Mouse (Mus musculus): ENCODE data around the gene Dzank1.
A peak's percentile ranks its signal among the peaks of the same experiment; 100 is the strongest.

Gene Dzank1

GRCm38 (mm10) chr2:144526981-144527820, at the start of gene Dzank1, which contains the start of gene Polr3f:
Gene Dzank1, minus strand, starts transcription at chr2:144527414.
Gene Polr3f, plus strand, starts transcription at chr2:144527718.
- DNase-seq, result peak; percentile 98

- DNase-seq, result peak; percentile 98
These were observed 28.8 kb upstream of the Dzank1 start, which contains the start of gene Sec23b for GRCm38 (mm10) chr2:144555820-144556552. Gene Sec23b, plus strand, starts transcription at chr2:144556229.

- no peak for DNase-seq
These were observed 28.1 kb upstream of the Dzank1 start for GRCm38 (mm10) chr2:144555286-144555819.

GRCm38 (mm10) chr2:144553905-144554304, 26.7 kb upstream of the Dzank1 start:
- DNase-seq, result no peak

GRCm38 (mm10) chr2:144550529-144550928, 23.3 kb upstream of the Dzank1 start, which contains the start of gene Rbbp9:
Gene Rbbp9, minus strand, starts transcription at chr2:144550869.
- peak; percentile 75 for DNase-seq

GRCm38 (mm10) chr2:144547559-144547958, 20.3 kb upstream of the Dzank1 start:
- no peak for DNase-seq

GRCm38 (mm10) chr2:144545481-144545880, 18.3 kb upstream of the Dzank1 start:
- no peak for DNase-seq

GRCm38 (mm10) chr2:144545061-144545460, 17.8 kb upstream of the Dzank1 start:
- DNase-seq, result no peak

- no peak for DNase-seq
These were observed 17.4 kb upstream of the Dzank1 start for GRCm38 (mm10) chr2:144544630-144545029.

GRCm38 (mm10) chr2:144543670-144544069, 16.5 kb upstream of the Dzank1 start:
- DNase-seq, result no peak

- DNase-seq, result no peak
These were observed 14.0 kb upstream of the Dzank1 start for GRCm38 (mm10) chr2:144541246-144541645.

GRCm38 (mm10) chr2:144537123-144537522, 9.9 kb upstream of the Dzank1 start:
- DNase-seq, result no peak

- no peak for DNase-seq
These were observed 584 bp upstream of the Dzank1 start for GRCm38 (mm10) chr2:144527821-144528174.

GRCm38 (mm10) chr2:144525856-144526255, 1.4 kb downstream of the Dzank1 start:
- DNase-seq, result peak; percentile 59

GRCm38 (mm10) chr2:144519772-144520171, 7.4 kb downstream of the Dzank1 start:
- DNase-seq, result no peak

- no peak for DNase-seq
These were observed 12.6 kb downstream of the Dzank1 start for GRCm38 (mm10) chr2:144514619-144515018.

- DNase-seq, result no peak
These were observed 25.1 kb downstream of the Dzank1 start for GRCm38 (mm10) chr2:144502134-144502533.

- peak; percentile 10 for DNase-seq
These were observed 37.9 kb downstream of the Dzank1 start for GRCm38 (mm10) chr2:144489342-144489741.

GRCm38 (mm10) chr2:144487476-144487875, 39.7 kb downstream of the Dzank1 start:
- no peak for DNase-seq

- no peak for DNase-seq
These were observed 41.8 kb downstream of the Dzank1 start for GRCm38 (mm10) chr2:144485439-144485838.

- DNase-seq, result no peak
These were observed 43.1 kb downstream of the Dzank1 start for GRCm38 (mm10) chr2:144484084-144484483.

GRCm38 (mm10) chr2:144479421-144479820, 47.8 kb downstream of the Dzank1 start:
- peak; percentile 78 for DNase-seq

- no peak for DNase-seq
These were observed 60.0 kb downstream of the Dzank1 start for GRCm38 (mm10) chr2:144467203-144467602.
